Mouse (Mus musculus): ENCODE data around the gene Pigo. TPM values are rescaled to one million over a fixed set of nuclear protein-coding genes. Genes with fewer than 3 reads are reported as not detected.
A peak's percentile ranks its signal among the peaks of the same experiment; 100 is the strongest.

Gene Pigo
- polyA plus RNA-seq, 1 experiment, result 23.6 TPM

GRCm38 (mm10) chr4:43031237-43031995 is 5.8 kb upstream of the Pigo start, which contains the start of gene Stoml2:
TSS of gene Stoml2 (minus strand) at chr4:43031710.
- Histone ChIP-seq H3K4me1 (ENCODE audit: control insufficient read depth, insufficient read depth, low read length) (peaks cover 2% of the 10 kb centered on the region; the same call in 1 of the 2 replicates), H3K27ac (ENCODE audit: control insufficient read depth, insufficient read depth, low read depth, low read length, poor library complexity) (peak within 1 kb of the TSS; percentile 83), H3K4me3 (replicated peaks; ENCODE audit: control insufficient read depth, low read depth, low read length) (peak within 1 kb of the TSS; percentile 97)
- TF ChIP-seq POLR2A (IDR thresholded peaks at IDR 0.05; ENCODE audit: borderline replicate concordance, control insufficient read depth, low read depth, low read length) (peak; percentile 77; the same call in 1 of the 2 replicates), CTCF (IDR thresholded peaks at IDR 0.05; ENCODE audit: control insufficient read depth, insufficient read depth, low read length) (peak; percentile 35; the same call in 1 of the 2 replicates)
- WGBS, result 2% methylated on average over 38 of the region's 38 CpGs

GRCm38 (mm10) chr4:43030780-43031230 is 5.2 kb upstream of the Pigo start:
- Histone ChIP-seq H3K27ac (ENCODE audit: control insufficient read depth, insufficient read depth, low read depth, low read length, poor library complexity) (peak overlapping the region; percentile 83), H3K4me1 (ENCODE audit: control insufficient read depth, insufficient read depth, low read length) (peaks cover 2% of the 10 kb centered on the region; the same call in 1 of the 2 replicates), H3K4me3 (replicated peaks; ENCODE audit: control insufficient read depth, low read depth, low read length) (peak overlapping the region; percentile 97)
- TF ChIP-seq POLR2A (IDR thresholded peaks at IDR 0.05; ENCODE audit: borderline replicate concordance, control insufficient read depth, low read depth, low read length), result no peak
- TF ChIP-seq CTCF (IDR thresholded peaks at IDR 0.05; ENCODE audit: control insufficient read depth, insufficient read depth, low read length), result no peak
- 3% methylated on average over 28 of the region's 28 CpGs for WGBS

GRCm38 (mm10) chr4:43030352-43030751 is 4.7 kb upstream of the Pigo start:
- 76% methylated on average over 9 of the region's 9 CpGs for WGBS
- TF ChIP-seq CTCF (IDR thresholded peaks at IDR 0.05; ENCODE audit: control insufficient read depth, insufficient read depth, low read length) (no peak), POLR2A (IDR thresholded peaks at IDR 0.05; ENCODE audit: borderline replicate concordance, control insufficient read depth, low read depth, low read length) (no peak)
- peak overlapping the region; percentile 97 for H3K4me3 ChIP-seq (replicated peaks; ENCODE audit: control insufficient read depth, low read depth, low read length)
- no peak overlapping the region; the same call in 1 of the 2 replicates for H3K27ac ChIP-seq (ENCODE audit: control insufficient read depth, insufficient read depth, low read depth, low read length, poor library complexity)
- H3K4me1 ChIP-seq (ENCODE audit: control insufficient read depth, insufficient read depth, low read length), result peaks cover 2% of the 10 kb centered on the region; the same call in 1 of the 2 replicates

- Histone ChIP-seq H3K4me3 (replicated peaks; ENCODE audit: control insufficient read depth, low read depth, low read length) (no peak overlapping the region), H3K27ac (ENCODE audit: control insufficient read depth, insufficient read depth, low read depth, low read length, poor library complexity) (no peak overlapping the region), H3K4me1 (ENCODE audit: control insufficient read depth, insufficient read depth, low read length) (peaks cover 2% of the 10 kb centered on the region; the same call in 1 of the 2 replicates)
- 92% methylated on average over 9 of the region's 9 CpGs for WGBS
- TF ChIP-seq CTCF (IDR thresholded peaks at IDR 0.05; ENCODE audit: control insufficient read depth, insufficient read depth, low read length) (no peak), POLR2A (IDR thresholded peaks at IDR 0.05; ENCODE audit: borderline replicate concordance, control insufficient read depth, low read depth, low read length) (no peak)
Measured at GRCm38 (mm10) chr4:43029749-43030148, 4.1 kb upstream of the Pigo start.

- TF ChIP-seq POLR2A (IDR thresholded peaks at IDR 0.05; ENCODE audit: borderline replicate concordance, control insufficient read depth, low read depth, low read length) (no peak), CTCF (IDR thresholded peaks at IDR 0.05; ENCODE audit: control insufficient read depth, insufficient read depth, low read length) (no peak)
- 90% methylated on average over 7 of the region's 7 CpGs for WGBS
- Histone ChIP-seq H3K4me3 (replicated peaks; ENCODE audit: control insufficient read depth, low read depth, low read length) (no peak overlapping the region), H3K4me1 (ENCODE audit: control insufficient read depth, insufficient read depth, low read length) (peaks cover 2% of the 10 kb centered on the region; the same call in 1 of the 2 replicates), H3K27ac (ENCODE audit: control insufficient read depth, insufficient read depth, low read depth, low read length, poor library complexity) (no peak overlapping the region)
Measured at GRCm38 (mm10) chr4:43029121-43029520, 3.5 kb upstream of the Pigo start.

- H3K4me1 ChIP-seq (ENCODE audit: control insufficient read depth, insufficient read depth, low read length), result no peaks in the 10 kb centered on the region; the same call in 1 of the 2 replicates
- WGBS, result 79% methylated on average over 14 of the region's 14 CpGs
- H3K4me3 ChIP-seq (replicated peaks; ENCODE audit: control insufficient read depth, low read depth, low read length), result peak overlapping the region; percentile 80
- TF ChIP-seq POLR2A (IDR thresholded peaks at IDR 0.05; ENCODE audit: borderline replicate concordance, control insufficient read depth, low read depth, low read length), result no peak
- no peak for TF ChIP-seq CTCF (IDR thresholded peaks at IDR 0.05; ENCODE audit: control insufficient read depth, insufficient read depth, low read length)
- no peak overlapping the region for H3K27ac ChIP-seq (ENCODE audit: control insufficient read depth, insufficient read depth, low read depth, low read length, poor library complexity)
Measured at GRCm38 (mm10) chr4:43024673-43025072, 946 bp downstream of the Pigo start.

GRCm38 (mm10) chr4:43021341-43021740 is 4.3 kb downstream of the Pigo start:
- WGBS, result 89% methylated on average over 17 of the region's 17 CpGs

GRCm38 (mm10) chr4:43020876-43021275 is 4.7 kb downstream of the Pigo start:
- no peak overlapping the region for H3K4me3 ChIP-seq (replicated peaks; ENCODE audit: control insufficient read depth, low read depth, low read length)
- H3K4me1 ChIP-seq (ENCODE audit: control insufficient read depth, insufficient read depth, low read length), result no peaks in the 10 kb centered on the region; the same call in 1 of the 2 replicates
- TF ChIP-seq CTCF (IDR thresholded peaks at IDR 0.05; ENCODE audit: control insufficient read depth, insufficient read depth, low read length) (no peak), POLR2A (IDR thresholded peaks at IDR 0.05; ENCODE audit: borderline replicate concordance, control insufficient read depth, low read depth, low read length) (no peak)
- no peak overlapping the region for H3K27ac ChIP-seq (ENCODE audit: control insufficient read depth, insufficient read depth, low read depth, low read length, poor library complexity)
- WGBS, result 94% methylated on average over 16 of the region's 16 CpGs

More at GRCm38 (mm10) chr4:43021341-43021740, 4.3 kb downstream of the Pigo start:
- no peaks in the 10 kb centered on the region; the same call in 1 of the 2 replicates for H3K4me1 ChIP-seq (ENCODE audit: control insufficient read depth, insufficient read depth, low read length)
- no peak overlapping the region for H3K27ac ChIP-seq (ENCODE audit: control insufficient read depth, insufficient read depth, low read depth, low read length, poor library complexity)
- TF ChIP-seq CTCF (IDR thresholded peaks at IDR 0.05; ENCODE audit: control insufficient read depth, insufficient read depth, low read length) (no peak), POLR2A (IDR thresholded peaks at IDR 0.05; ENCODE audit: borderline replicate concordance, control insufficient read depth, low read depth, low read length) (no peak)
- no peak overlapping the region for H3K4me3 ChIP-seq (replicated peaks; ENCODE audit: control insufficient read depth, low read depth, low read length)
